Mouse (Mus musculus): ENCODE results near the gene Iffo2.

DNA sequence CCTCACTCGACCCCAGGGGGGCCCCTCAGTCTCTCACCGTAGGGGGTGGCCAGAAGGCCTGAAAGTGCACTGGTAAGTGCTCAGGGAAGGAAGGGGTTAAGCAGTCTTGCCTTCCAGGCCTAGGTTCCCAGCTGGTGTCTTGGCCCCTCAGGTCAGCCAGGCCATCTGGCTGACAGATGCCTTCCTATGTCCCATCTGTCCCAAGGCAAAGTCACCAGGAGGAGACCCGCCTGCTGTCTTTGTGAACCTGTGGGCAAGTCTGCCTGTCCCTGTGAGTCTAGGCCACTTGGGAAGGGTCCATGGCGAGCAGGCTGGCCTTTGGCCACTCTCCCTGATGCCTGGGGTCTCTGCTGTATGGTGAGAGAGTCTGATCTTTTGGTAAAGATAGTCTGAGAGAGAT lies 60.1 kb downstream of the Iffo2 start:
- TF ChIP-seq POLR2A (IDR thresholded peaks at IDR 0.05; ENCODE audit: borderline replicate concordance, low read depth, low read length): no peak
- TF ChIP-seq CTCF (IDR thresholded peaks at IDR 0.05; ENCODE audit: low read depth, low read length): no peak

Measured in bone marrow macrophage, adult 2 months (primary cell).